Mouse (Mus musculus) forebrain, embryonic 15.5 days (tissue): ENCODE results near the gene Inppl1. TPM values are rescaled to one million over a fixed set of nuclear protein-coding genes. Genes with fewer than 3 reads are reported as not detected.

Experiments
- ATAC-seq: fragments of 200-750 bp; cut with Nextera tagmentation; replicated peaks from 2 replicates; pipeline ENCODE4 v1.8.0; 2017; ENCODE audit warnings: mild to moderate bottlenecking, moderate TSS enrichment, moderate library complexity
- H3K27ac ChIP-seq: fragments of 300-500 bp; sonication (generic); replicated peaks from 2 replicates; pipeline ENCODE4 v1.5.1; 2015; ENCODE audit warnings: mild to moderate bottlenecking, inconsistent platforms
- H3K27me3 ChIP-seq: fragments of 300-500 bp; sonication (generic); 2 replicates; pipeline ENCODE4 v1.6.1; 2015; ENCODE audit warnings: inconsistent platforms
- H3K36me3 ChIP-seq: fragments of 300-500 bp; sonication (generic); 2 replicates; pipeline ENCODE4 v1.6.1; 2015; ENCODE audit warnings: mild to moderate bottlenecking, inconsistent platforms
- H3K4me1 ChIP-seq: fragments of 300-500 bp; sonication (generic); 2 replicates; pipeline ENCODE4 v1.6.1; 2015; ENCODE audit warnings: inconsistent platforms
- H3K4me2 ChIP-seq: fragments of 300-500 bp; sonication (generic); replicated peaks from 2 replicates; pipeline ENCODE4 v1.6.1; 2015; ENCODE audit warnings: mild to moderate bottlenecking, inconsistent platforms
- H3K4me3 ChIP-seq: fragments of 300-500 bp; sonication (generic); 2 replicates; pipeline ENCODE4 v1.5.1; 2015; ENCODE audit warnings: mild to moderate bottlenecking, inconsistent platforms
- H3K9ac ChIP-seq: fragments of 300-500 bp; sonication (generic); replicated peaks from 2 replicates; pipeline ENCODE4 v1.6.1; 2015; ENCODE audit warnings: mild to moderate bottlenecking, inconsistent platforms
- H3K9me3 ChIP-seq: fragments of 300-500 bp; sonication (generic); 2 replicates; pipeline ENCODE4 v1.6.1; 2016; ENCODE audit warnings: inconsistent platforms
- WGBS: fragments of 180-500 bp; shearing (Covaris S2); methylation state at CpG from one replicate; pipeline ENCODE4 v1.1.7; 2015; ENCODE audit warnings: mixed read lengths; 5-methylcytosine and 5-hydroxymethylcytosine counted together
- polyA plus RNA-seq: library from polyadenylated mRNA; unstranded; fragments of >200 nt; fragmentation: Nextera tagmentation; extraction: Ambion mirVana; gene quantifications from 2 replicates; pipeline ENCODE4 v1.2.1, GENCODE M21; 2015

The Inppl1 gene
- 18.0 and 22.3 TPM in 2 replicates for polyA plus RNA-seq

GRCm38 (mm10) chr7:101837606-101838471 is at the start of gene Inppl1:
Gene Inppl1 (minus strand): TSS chr7:101838229.
- Histone ChIP-seq H3K9ac (peak within 1 kb of the TSS; percentile 68), H3K4me3 (peak within 1 kb of the TSS; percentile 80), H3K4me1 (peaks cover 54% of the 10 kb centered on the region), H3K4me2 (peak within 1 kb of the TSS; percentile 100), H3K36me3 (0 out of 2 replicates have a peak, but pooled peaks cover 2% of the 10 kb centered on the region), H3K27me3 (no peaks in the 10 kb centered on the region), H3K9me3 (no peaks in the 10 kb centered on the region), H3K27ac (peak within 1 kb of the TSS; percentile 75)
- peak; percentile 72 for ATAC-seq
- WGBS = under 1% methylated on average over 64 of the region's 64 CpGs

- ATAC-seq = no peak
- no peak overlapping the region for H3K27ac ChIP-seq
- no peaks in the 10 kb centered on the region for H3K27me3 ChIP-seq
- no peak overlapping the region for H3K9ac ChIP-seq
- no peaks in the 10 kb centered on the region for H3K4me1 ChIP-seq
- WGBS = 91% methylated on average over 6 of the region's 6 CpGs
- no peaks in the 10 kb centered on the region for H3K9me3 ChIP-seq
- no peak overlapping the region for H3K4me3 ChIP-seq
- H3K36me3 ChIP-seq = no peaks in the 10 kb centered on the region
- no peak overlapping the region for H3K4me2 ChIP-seq
These were observed 48.2 kb upstream of the Inppl1 start for GRCm38 (mm10) chr7:101886274-101886673.

- Histone ChIP-seq H3K9me3 (no peaks in the 10 kb centered on the region), H3K27ac (no peak overlapping the region), H3K4me1 (no peaks in the 10 kb centered on the region), H3K36me3 (no peaks in the 10 kb centered on the region), H3K9ac (no peak overlapping the region), H3K27me3 (no peaks in the 10 kb centered on the region), H3K4me3 (no peak overlapping the region), H3K4me2 (no peak overlapping the region)
- 95% methylated on average over 4 of the region's 4 CpGs for WGBS
- no peak for ATAC-seq
These were observed 46.1 kb upstream of the Inppl1 start for GRCm38 (mm10) chr7:101884160-101884559.

- Histone ChIP-seq H3K4me3 (no peak overlapping the region), H3K36me3 (no peaks in the 10 kb centered on the region), H3K9ac (no peak overlapping the region), H3K27ac (no peak overlapping the region), H3K27me3 (no peaks in the 10 kb centered on the region), H3K4me1 (no peaks in the 10 kb centered on the region), H3K9me3 (no peaks in the 10 kb centered on the region), H3K4me2 (no peak overlapping the region)
- WGBS = 63% methylated on average over 9 of the region's 9 CpGs
- ATAC-seq = no peak
These were observed 44.6 kb upstream of the Inppl1 start for GRCm38 (mm10) chr7:101882413-101883154.

- WGBS = 77% methylated on average over 4 of the region's 4 CpGs
- no peak overlapping the region for H3K27ac ChIP-seq
These were observed 42.8 kb upstream of the Inppl1 start for GRCm38 (mm10) chr7:101880855-101881254.

GRCm38 (mm10) chr7:101875978-101876377 is 37.9 kb upstream of the Inppl1 start:
- Histone ChIP-seq H3K9me3 (no peaks in the 10 kb centered on the region), H3K4me1 (no peaks in the 10 kb centered on the region), H3K27ac (no peak overlapping the region), H3K4me3 (no peak overlapping the region), H3K9ac (no peak overlapping the region), H3K27me3 (no peaks in the 10 kb centered on the region), H3K36me3 (no peaks in the 10 kb centered on the region), H3K4me2 (no peak overlapping the region)
- ATAC-seq = no peak
- 91% methylated on average over 1 of the region's 1 CpGs for WGBS

More at GRCm38 (mm10) chr7:101880855-101881254, 42.8 kb upstream of the Inppl1 start:
- no peak for ATAC-seq
- no peaks in the 10 kb centered on the region for H3K36me3 ChIP-seq
- no peaks in the 10 kb centered on the region for H3K4me1 ChIP-seq
- no peak overlapping the region for H3K9ac ChIP-seq
- no peaks in the 10 kb centered on the region for H3K9me3 ChIP-seq
- H3K4me2 ChIP-seq = no peak overlapping the region
- H3K4me3 ChIP-seq = no peak overlapping the region
- H3K27me3 ChIP-seq = no peaks in the 10 kb centered on the region

- WGBS = 96% methylated on average over 3 of the region's 3 CpGs
- no peaks in the 10 kb centered on the region for H3K9me3 ChIP-seq
- no peak overlapping the region for H3K4me2 ChIP-seq
- H3K9ac ChIP-seq = no peak overlapping the region
- H3K27ac ChIP-seq = no peak overlapping the region
- H3K4me1 ChIP-seq = no peaks in the 10 kb centered on the region
- ATAC-seq = no peak
- no peaks in the 10 kb centered on the region for H3K27me3 ChIP-seq
- no peaks in the 10 kb centered on the region for H3K36me3 ChIP-seq
- H3K4me3 ChIP-seq = no peak overlapping the region
These were observed 33.3 kb upstream of the Inppl1 start for GRCm38 (mm10) chr7:101871296-101871695.

GRCm38 (mm10) chr7:101870629-101871028 is 32.6 kb upstream of the Inppl1 start, which contains the start of gene Folr1:
Gene Folr1 (minus strand): TSS chr7:101870788.
- H3K4me1 ChIP-seq = no peaks in the 10 kb centered on the region
- no peaks in the 10 kb centered on the region for H3K27me3 ChIP-seq
- no peak within 1 kb of the TSS for H3K4me2 ChIP-seq
- H3K9ac ChIP-seq = no peak within 1 kb of the TSS
- no peak within 1 kb of the TSS for H3K4me3 ChIP-seq
- no peak within 1 kb of the TSS for H3K27ac ChIP-seq
- ATAC-seq = no peak
- H3K36me3 ChIP-seq = no peaks in the 10 kb centered on the region
- H3K9me3 ChIP-seq = no peaks in the 10 kb centered on the region
- 81% methylated on average over 2 of the region's 2 CpGs for WGBS

- WGBS = 40% methylated on average over 7 of the region's 7 CpGs
- no peak for ATAC-seq
- no peak overlapping the region for H3K4me3 ChIP-seq
- no peak overlapping the region for H3K4me2 ChIP-seq
- no peaks in the 10 kb centered on the region for H3K4me1 ChIP-seq
- H3K9ac ChIP-seq = no peak overlapping the region
- no peak overlapping the region for H3K27ac ChIP-seq
- no peaks in the 10 kb centered on the region for H3K36me3 ChIP-seq
- H3K27me3 ChIP-seq = no peaks in the 10 kb centered on the region
- H3K9me3 ChIP-seq = no peaks in the 10 kb centered on the region
These were observed 31.1 kb upstream of the Inppl1 start for GRCm38 (mm10) chr7:101869163-101869500.

GRCm38 (mm10) chr7:101868241-101869162 is 30.5 kb upstream of the Inppl1 start:
- no peaks in the 10 kb centered on the region for H3K4me1 ChIP-seq
- H3K4me3 ChIP-seq = no peak overlapping the region
- H3K36me3 ChIP-seq = no peaks in the 10 kb centered on the region
- no peak overlapping the region for H3K27ac ChIP-seq
- no peak overlapping the region for H3K9ac ChIP-seq
- H3K9me3 ChIP-seq = no peaks in the 10 kb centered on the region
- ATAC-seq = no peak
- no peaks in the 10 kb centered on the region for H3K27me3 ChIP-seq
- no peak overlapping the region for H3K4me2 ChIP-seq
- 46% methylated on average over 13 of the region's 13 CpGs for WGBS

GRCm38 (mm10) chr7:101867482-101867881 is 29.5 kb upstream of the Inppl1 start:
- H3K9me3 ChIP-seq = no peaks in the 10 kb centered on the region
- H3K4me1 ChIP-seq = no peaks in the 10 kb centered on the region
- no peak overlapping the region for H3K4me2 ChIP-seq
- no peak for ATAC-seq
- H3K4me3 ChIP-seq = no peak overlapping the region
- no peaks in the 10 kb centered on the region for H3K27me3 ChIP-seq
- no peak overlapping the region for H3K9ac ChIP-seq
- H3K27ac ChIP-seq = no peak overlapping the region
- WGBS = 97% methylated on average over 4 of the region's 4 CpGs
- no peaks in the 10 kb centered on the region for H3K36me3 ChIP-seq
